Mouse (Mus musculus): ENCODE measurements around the gene Sgcg. TPM values are rescaled to one million over a fixed set of nuclear protein-coding genes. Genes with fewer than 3 reads are reported as not detected.

Gene Sgcg
- polyA plus RNA-seq, 1 experiment from 2014 or later: 11.1 TPM

GRCm38 (mm10) chr14:61274414-61275198 is 16.3 kb upstream of the Sgcg start:
- Histone ChIP-seq H3K27ac (replicated peaks) (no peak overlapping the region), H3K4me3 (replicated peaks) (peak overlapping the region; percentile 26), H3K9me3 (replicated peaks) (no peaks in the 10 kb centered on the region), H3K36me3 (no peaks in the 10 kb centered on the region), H3K9ac (no peak overlapping the region), H3K4me1 (peaks cover 9% of the 10 kb centered on the region; the same call in 1 of the 2 replicates), H3K4me2 (replicated peaks) (peak overlapping the region; percentile 46), H3K27me3 (peaks cover 41% of the 10 kb centered on the region)
- 9% methylated on average over 35 of the region's 38 CpGs for WGBS
- no peak for ATAC-seq (ENCODE audit: insufficient number of reproducible peaks, low FRiP score, low TSS enrichment, low read depth)

- peaks cover 21% of the 10 kb centered on the region for H3K27me3 ChIP-seq
- H3K9me3 ChIP-seq (replicated peaks): no peaks in the 10 kb centered on the region
- 66% methylated on average over 5 of the region's 5 CpGs for WGBS
- H3K4me2 ChIP-seq (replicated peaks): no peak overlapping the region
- no peak overlapping the region for H3K4me3 ChIP-seq (replicated peaks)
- no peak overlapping the region for H3K9ac ChIP-seq
- H3K27ac ChIP-seq (replicated peaks): no peak overlapping the region
- no peaks in the 10 kb centered on the region for H3K36me3 ChIP-seq
- no peak for ATAC-seq (ENCODE audit: insufficient number of reproducible peaks, low FRiP score, low TSS enrichment, low read depth)
- H3K4me1 ChIP-seq: no peaks in the 10 kb centered on the region
Measured at GRCm38 (mm10) chr14:61267908-61268475, 9.7 kb upstream of the Sgcg start.

DNA sequence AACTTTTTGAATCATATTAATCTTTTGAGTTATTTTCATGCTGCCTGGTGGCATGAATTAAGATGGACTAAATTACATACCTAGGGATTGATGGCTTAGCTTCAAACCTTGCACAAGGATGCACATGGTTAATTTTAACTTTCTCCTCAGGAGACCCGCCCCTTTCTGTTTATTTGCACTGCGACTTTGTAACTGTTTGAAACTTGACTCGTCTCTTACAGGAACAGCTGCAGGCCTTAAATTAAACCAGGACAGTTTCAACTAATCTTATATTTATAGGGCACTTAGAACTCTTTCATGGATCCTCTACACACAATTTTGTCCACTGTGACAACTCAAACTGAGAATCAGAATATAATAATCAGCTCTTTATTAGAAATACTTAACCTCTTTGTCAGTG is 794 bp upstream of the Sgcg start:
- Histone ChIP-seq H3K36me3 (no peaks in the 10 kb centered on the region), H3K27ac (replicated peaks) (no peak overlapping the region; the same call in 1 of the 2 replicates), H3K4me2 (replicated peaks) (no peak overlapping the region), H3K27me3 (no peaks in the 10 kb centered on the region), H3K9me3 (replicated peaks) (no peaks in the 10 kb centered on the region), H3K4me3 (replicated peaks) (no peak overlapping the region), H3K4me1 (peaks cover 6% of the 10 kb centered on the region), H3K9ac (no peak overlapping the region)
- ATAC-seq (ENCODE audit: insufficient number of reproducible peaks, low FRiP score, low TSS enrichment, low read depth): no peak
- WGBS: 5% methylated on average over 3 of the region's 3 CpGs

- H3K9ac ChIP-seq: no peak overlapping the region
- no peaks in the 10 kb centered on the region for H3K36me3 ChIP-seq
- no peak overlapping the region for H3K4me3 ChIP-seq (replicated peaks)
- no peaks in the 10 kb centered on the region for H3K4me1 ChIP-seq
- H3K9me3 ChIP-seq (replicated peaks): 0 out of 2 replicates have a peak, but pooled peaks cover 4% of the 10 kb centered on the region
- no peak overlapping the region for H3K27ac ChIP-seq (replicated peaks)
- ATAC-seq (ENCODE audit: insufficient number of reproducible peaks, low FRiP score, low TSS enrichment, low read depth): no peak
- H3K27me3 ChIP-seq: no peaks in the 10 kb centered on the region
- 85% methylated on average over 15 of the region's 15 CpGs for WGBS
- H3K4me2 ChIP-seq (replicated peaks): no peak overlapping the region
Measured at GRCm38 (mm10) chr14:61252596-61253388, 5.5 kb downstream of the Sgcg start.

- H3K4me3 ChIP-seq (replicated peaks): no peak overlapping the region
- H3K9ac ChIP-seq: no peak overlapping the region
- no peak for ATAC-seq (ENCODE audit: insufficient number of reproducible peaks, low FRiP score, low TSS enrichment, low read depth)
- no peaks in the 10 kb centered on the region for H3K4me1 ChIP-seq
- H3K27ac ChIP-seq (replicated peaks): no peak overlapping the region
- no peak overlapping the region for H3K4me2 ChIP-seq (replicated peaks)
- H3K27me3 ChIP-seq: no peaks in the 10 kb centered on the region
- 86% methylated on average over 3 of the region's 3 CpGs for WGBS
- no peaks in the 10 kb centered on the region for H3K36me3 ChIP-seq
- H3K9me3 ChIP-seq (replicated peaks): 0 out of 2 replicates have a peak, but pooled peaks cover 4% of the 10 kb centered on the region
Measured at GRCm38 (mm10) chr14:61246444-61246843, 11.8 kb downstream of the Sgcg start.

DNA sequence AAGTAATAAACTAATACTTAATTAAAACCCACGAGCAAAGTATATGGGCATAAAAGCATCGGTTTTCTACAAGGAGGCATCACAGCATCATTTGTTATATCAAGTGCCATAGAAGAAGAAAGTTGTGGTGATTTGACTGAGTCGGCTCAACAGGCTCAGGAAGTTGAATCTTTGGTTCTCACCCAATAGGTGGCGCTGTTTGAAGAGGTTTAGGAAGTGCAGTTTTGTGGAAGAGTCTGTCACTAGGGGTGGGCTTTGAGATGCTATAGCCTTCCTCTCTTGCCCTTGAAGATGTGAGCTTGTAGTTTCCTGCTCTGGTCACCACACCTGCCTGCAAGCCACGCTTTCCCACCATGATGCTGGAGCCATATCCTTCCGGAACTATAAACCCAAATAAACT is 15.7 kb downstream of the Sgcg start:
- no peaks in the 10 kb centered on the region for H3K9me3 ChIP-seq (replicated peaks)
- no peaks in the 10 kb centered on the region for H3K4me1 ChIP-seq
- WGBS: 43% methylated on average over 6 of the region's 6 CpGs
- no peak overlapping the region for H3K9ac ChIP-seq
- no peak overlapping the region for H3K27ac ChIP-seq (replicated peaks)
- H3K36me3 ChIP-seq: no peaks in the 10 kb centered on the region
- H3K4me3 ChIP-seq (replicated peaks): no peak overlapping the region
- H3K4me2 ChIP-seq (replicated peaks): no peak overlapping the region
- no peak for ATAC-seq (ENCODE audit: insufficient number of reproducible peaks, low FRiP score, low TSS enrichment, low read depth)
- H3K27me3 ChIP-seq: no peaks in the 10 kb centered on the region

DNA sequence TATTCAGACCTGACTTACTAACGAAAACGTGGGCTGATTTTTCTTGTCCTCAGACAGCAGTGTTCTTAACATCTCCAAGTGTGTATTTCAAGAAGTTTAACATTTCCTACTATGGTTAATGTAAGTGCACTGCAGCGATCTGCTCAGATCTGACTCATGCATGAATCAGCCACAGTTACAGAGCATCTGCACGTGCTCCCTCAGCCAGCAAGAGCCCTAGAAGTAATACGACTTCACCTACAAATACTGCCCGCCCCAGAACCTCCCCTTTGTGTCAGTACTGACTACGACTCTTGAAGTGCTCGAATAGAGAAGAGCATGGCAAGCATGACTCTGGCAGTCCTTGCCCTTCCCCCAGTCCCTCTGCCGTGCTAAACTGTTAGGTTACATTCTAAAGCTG is 19.5 kb downstream of the Sgcg start:
- H3K4me1 ChIP-seq: no peaks in the 10 kb centered on the region
- no peak for ATAC-seq (ENCODE audit: insufficient number of reproducible peaks, low FRiP score, low TSS enrichment, low read depth)

DNA sequence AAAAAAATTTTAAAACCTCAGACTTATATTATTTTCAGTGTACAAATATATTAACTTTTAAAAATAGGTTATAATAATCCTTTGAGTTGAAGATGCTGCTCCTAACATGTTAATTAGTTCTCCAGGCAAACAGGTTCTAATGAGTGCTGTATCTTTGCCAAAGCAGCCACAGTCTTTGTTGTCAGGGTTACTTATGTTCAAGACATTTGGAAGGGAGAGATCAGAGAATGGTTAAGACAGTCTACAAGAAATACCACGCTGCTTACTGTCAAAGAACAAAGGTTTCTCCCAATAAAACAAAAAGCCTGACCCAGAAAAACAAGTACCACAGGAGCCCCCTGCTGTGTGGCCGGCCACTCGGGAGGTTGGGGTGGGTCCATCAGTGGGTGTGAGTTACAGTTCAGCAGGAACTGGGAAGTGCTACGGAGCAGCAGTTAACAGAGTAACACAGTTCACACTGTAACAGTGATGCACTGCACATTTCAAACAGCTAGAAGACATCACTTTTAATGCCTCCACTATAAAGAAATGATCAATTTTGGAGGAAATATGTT is 21.1 kb downstream of the Sgcg start:
- H3K4me2 ChIP-seq (replicated peaks): no peak overlapping the region
- no peaks in the 10 kb centered on the region for H3K36me3 ChIP-seq
- no peaks in the 10 kb centered on the region for H3K27me3 ChIP-seq
- H3K4me3 ChIP-seq (replicated peaks): no peak overlapping the region
- 32% methylated on average over 4 of the region's 4 CpGs for WGBS
- no peak for ATAC-seq (ENCODE audit: insufficient number of reproducible peaks, low FRiP score, low TSS enrichment, low read depth)
- H3K4me1 ChIP-seq: no peaks in the 10 kb centered on the region
- H3K9me3 ChIP-seq (replicated peaks): no peaks in the 10 kb centered on the region
- H3K27ac ChIP-seq (replicated peaks): no peak overlapping the region
- no peak overlapping the region for H3K9ac ChIP-seq

More for the DNA sequence above, 19.5 kb downstream of the Sgcg start:
- H3K36me3 ChIP-seq: no peaks in the 10 kb centered on the region
- H3K4me3 ChIP-seq (replicated peaks): no peak overlapping the region
- H3K9me3 ChIP-seq (replicated peaks): no peaks in the 10 kb centered on the region
- H3K27ac ChIP-seq (replicated peaks): no peak overlapping the region
- H3K4me2 ChIP-seq (replicated peaks): no peak overlapping the region
- 61% methylated on average over 9 of the region's 9 CpGs for WGBS
- no peak overlapping the region for H3K9ac ChIP-seq
- no peaks in the 10 kb centered on the region for H3K27me3 ChIP-seq

DNA sequence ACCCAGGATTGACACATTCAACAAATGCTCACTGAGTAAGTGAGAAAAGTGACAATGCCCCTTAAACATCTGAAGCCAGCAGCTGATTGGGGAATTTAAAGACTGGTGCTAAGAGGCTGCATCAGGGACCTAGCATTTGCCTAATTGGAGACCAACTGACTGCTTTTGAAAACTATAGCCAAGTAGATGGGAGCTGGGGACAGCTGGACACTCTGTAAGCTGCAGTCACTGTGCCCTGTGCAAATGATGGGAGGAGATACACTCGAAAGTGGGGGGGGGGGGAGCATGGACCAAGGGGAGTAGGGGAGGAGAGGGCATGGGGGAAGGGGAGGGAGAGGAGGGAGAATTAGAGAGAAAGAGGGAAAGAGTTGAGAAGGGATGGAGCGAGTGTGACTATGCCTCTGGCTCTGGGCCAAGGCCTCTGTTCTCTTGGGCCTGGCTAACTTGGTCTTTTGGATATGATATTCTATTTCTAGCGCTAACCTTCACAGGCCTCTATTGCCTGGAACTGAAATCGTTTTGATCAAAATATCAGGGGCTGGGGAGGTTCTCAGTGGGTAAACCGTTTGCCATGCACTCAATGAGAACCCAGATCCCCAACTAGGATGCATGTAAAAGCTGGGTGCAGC is 22.3 kb downstream of the Sgcg start:
- 51% methylated on average over 5 of the region's 5 CpGs for WGBS
- Histone ChIP-seq H3K27ac (replicated peaks) (no peak overlapping the region), H3K9ac (no peak overlapping the region), H3K36me3 (no peaks in the 10 kb centered on the region), H3K9me3 (replicated peaks) (no peaks in the 10 kb centered on the region), H3K27me3 (no peaks in the 10 kb centered on the region), H3K4me1 (no peaks in the 10 kb centered on the region), H3K4me3 (replicated peaks) (no peak overlapping the region), H3K4me2 (replicated peaks) (no peak overlapping the region)
- no peak for ATAC-seq (ENCODE audit: insufficient number of reproducible peaks, low FRiP score, low TSS enrichment, low read depth)

DNA sequence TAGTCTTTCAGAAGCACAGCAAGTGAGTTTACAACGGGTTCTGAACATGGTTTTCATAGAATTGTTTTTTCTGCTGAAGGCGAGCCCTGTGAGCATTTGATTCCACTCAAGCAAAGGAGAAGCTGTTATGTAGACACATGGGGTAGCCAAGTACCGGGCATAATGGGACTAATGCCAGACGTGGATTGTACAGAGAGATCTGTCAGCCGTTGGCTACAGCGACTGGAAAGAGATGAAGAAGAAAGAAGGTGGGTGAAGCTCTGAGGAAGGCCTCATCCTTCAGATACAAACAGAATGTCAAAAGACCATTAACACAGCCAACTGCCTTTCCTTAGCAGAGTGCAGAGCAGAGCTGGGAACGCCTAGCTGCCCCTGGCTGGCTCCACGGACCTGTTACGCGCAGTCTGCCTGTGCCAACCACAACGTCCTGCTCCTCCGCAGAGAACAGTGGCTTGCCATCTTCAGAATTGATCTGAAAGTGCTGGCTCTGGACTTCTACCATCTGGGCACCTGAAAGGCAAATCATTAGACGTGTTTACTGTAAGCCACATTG is 26.2 kb downstream of the Sgcg start:
- Histone ChIP-seq H3K27me3 (no peaks in the 10 kb centered on the region), H3K9me3 (replicated peaks) (no peaks in the 10 kb centered on the region), H3K4me2 (replicated peaks) (no peak overlapping the region), H3K9ac (no peak overlapping the region), H3K36me3 (no peaks in the 10 kb centered on the region), H3K4me1 (no peaks in the 10 kb centered on the region), H3K4me3 (replicated peaks) (no peak overlapping the region), H3K27ac (replicated peaks) (no peak overlapping the region)
- WGBS: 82% methylated on average over 13 of the region's 13 CpGs
- no peak for ATAC-seq (ENCODE audit: insufficient number of reproducible peaks, low FRiP score, low TSS enrichment, low read depth)
